Mouse (Mus musculus) intestine, embryonic 16.5 days (tissue): ENCODE data around the gene Mif4gd. TPM values are rescaled to one million over a fixed set of nuclear protein-coding genes. Genes with fewer than 3 reads are reported as not detected.

Experiments
- ATAC-seq: fragments of 200-750 bp; cut with Nextera tagmentation; 2 replicates; pipeline ENCODE4 v1.8.0; 2017; ENCODE audit warnings: moderate TSS enrichment, moderate library complexity
- H3K27ac ChIP-seq: fragments of 300-500 bp; sonication (generic); 2 replicates; pipeline ENCODE4 v1.5.1; 2014; ENCODE audit warnings: mild to moderate bottlenecking, low read length
- H3K27me3 ChIP-seq: fragments of 300-500 bp; sonication (generic); replicated peaks from 2 replicates; pipeline ENCODE4 v1.6.1; 2014; ENCODE audit warnings: low read length, control low read depth, mixed read lengths; ENCODE audit not compliant: control insufficient read depth, insufficient read depth
- H3K36me3 ChIP-seq: fragments of 300-500 bp; sonication (generic); 2 replicates; pipeline ENCODE4 v1.6.1; 2014; ENCODE audit warnings: low read length, control low read depth; ENCODE audit not compliant: control insufficient read depth, insufficient read depth
- H3K4me1 ChIP-seq: fragments of 300-500 bp; sonication (generic); 2 replicates; pipeline ENCODE4 v1.6.1; 2014; ENCODE audit warnings: low read length, control low read depth, mixed read lengths; ENCODE audit not compliant: control insufficient read depth, insufficient read depth
- H3K4me2 ChIP-seq: fragments of 300-500 bp; sonication (generic); 2 replicates; pipeline ENCODE4 v1.6.1; 2014; ENCODE audit warnings: low read depth, low read length, control low read depth
- H3K4me3 ChIP-seq: fragments of 300-500 bp; sonication (generic); 2 replicates; pipeline ENCODE4 v1.5.1; 2014; ENCODE audit warnings: mild to moderate bottlenecking, low read length
- H3K9ac ChIP-seq: fragments of 300-500 bp; sonication (generic); 2 replicates; pipeline ENCODE4 v1.6.1; 2014; ENCODE audit warnings: low read depth, low read length
- H3K9me3 ChIP-seq: fragments of 300-500 bp; sonication (generic); 2 replicates; pipeline ENCODE4 v1.6.1; 2016; ENCODE audit warnings: low read length, control low read depth; ENCODE audit not compliant: control insufficient read depth
- WGBS: fragments of 180-500 bp; shearing (Covaris S2); extraction: QIAGEN DNeasy Blood & Tissue Kit; methylation state at CpG from one replicate; pipeline ENCODE4 v1.1.7; 2014; 5-methylcytosine and 5-hydroxymethylcytosine counted together
- polyA plus RNA-seq: library from polyadenylated mRNA; unstranded; fragments of >200 nt; fragmentation: Nextera tagmentation; extraction: Ambion mirVana; gene quantifications from 2 replicates; pipeline ENCODE4 v1.2.1, GENCODE M21; 2015

Mif4gd gene
- polyA plus RNA-seq, 1 experiment from 2014 or later: 34.5 TPM

DNA sequence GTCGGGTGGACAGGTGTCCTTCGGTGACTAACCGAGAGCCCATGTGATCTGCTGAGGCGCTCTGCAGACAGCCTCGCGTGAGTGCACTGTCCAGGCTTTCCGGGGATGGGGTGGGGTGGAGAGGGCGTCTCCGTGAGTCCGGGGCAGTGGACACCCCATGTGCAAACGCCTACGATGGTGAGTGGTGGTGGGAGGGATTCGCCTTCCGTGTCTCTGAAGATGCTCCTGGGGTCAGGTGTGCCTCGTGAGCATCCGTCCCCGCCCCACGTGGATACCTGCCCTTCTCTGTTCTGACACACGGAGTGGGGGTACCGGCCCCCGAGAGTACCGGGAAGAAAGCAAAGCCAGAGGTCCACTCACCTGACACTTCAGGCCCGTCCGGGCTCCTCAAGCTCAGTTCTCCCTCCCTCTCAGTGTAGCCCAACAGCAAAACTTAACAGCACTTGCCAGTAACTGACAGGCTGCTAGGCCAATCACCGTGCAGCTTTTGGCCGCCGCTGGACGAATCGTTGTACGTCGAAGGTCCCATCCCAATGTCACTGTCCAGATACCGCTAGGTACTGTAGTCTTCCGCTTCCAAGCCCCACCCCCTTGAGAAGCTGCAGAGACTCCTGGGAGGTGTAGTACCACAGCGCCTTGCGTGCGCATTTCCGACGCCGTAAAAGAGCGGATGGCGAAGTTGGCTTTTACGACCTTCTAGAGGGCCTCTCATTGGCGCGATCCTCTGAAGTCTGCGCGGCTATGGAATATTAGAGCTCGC is 15.1 kb upstream of the Mif4gd start, which contains the start of gene Slc25a19:
Gene Slc25a19 (minus strand): TSS at position 591 of the 760 bp plus-strand sequence.
- no peaks in the 10 kb centered on the region for H3K27me3 ChIP-seq
- WGBS: under 1% methylated on average over 47 of the region's 47 CpGs

DNA sequence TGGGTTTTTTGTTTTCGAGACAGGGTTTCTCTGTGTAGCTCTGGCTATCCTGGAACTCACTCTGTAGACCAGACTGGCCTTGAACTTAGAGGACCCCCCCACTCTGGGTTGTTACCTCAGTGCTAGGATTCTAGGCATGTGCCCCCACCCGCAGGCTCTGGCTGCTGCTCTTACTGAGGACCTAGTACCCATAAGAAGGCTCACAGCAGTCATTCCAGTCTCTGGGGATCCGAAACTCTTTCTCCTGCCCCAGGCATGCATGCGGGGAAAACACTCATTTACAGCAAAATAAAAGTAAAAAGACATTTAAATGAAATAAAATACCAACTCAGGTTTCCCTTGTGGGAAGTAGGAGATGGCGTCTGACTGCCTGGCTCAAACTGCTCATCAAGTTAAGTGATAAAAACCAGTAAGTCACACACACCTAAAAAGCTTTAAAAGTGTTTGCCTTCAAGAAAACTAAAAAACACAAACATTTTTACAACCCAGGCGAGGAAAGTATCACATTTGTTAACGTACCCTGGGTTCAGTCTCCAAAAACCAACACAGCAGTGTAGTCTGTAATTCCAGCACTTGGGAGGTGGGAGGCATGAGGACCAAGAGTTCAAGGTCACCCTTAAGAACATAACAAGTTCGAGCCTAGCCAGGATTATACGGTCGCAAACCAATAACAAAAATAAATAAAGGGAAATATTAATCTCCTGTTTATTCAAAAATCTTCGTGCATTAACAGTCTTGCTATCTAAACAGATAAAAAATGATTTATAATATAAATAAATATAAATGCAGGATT is 14.3 kb upstream of the Mif4gd start:
- H3K4me2 ChIP-seq: peak overlapping the region; percentile 71
- no peak for ATAC-seq
- H3K27ac ChIP-seq: no peak overlapping the region
- H3K4me3 ChIP-seq: peak overlapping the region; percentile 65
- no peaks in the 10 kb centered on the region for H3K27me3 ChIP-seq
- H3K36me3 ChIP-seq: peaks cover 7% of the 10 kb centered on the region; the same call in 1 of the 2 replicates
- H3K4me1 ChIP-seq: peaks cover 2% of the 10 kb centered on the region
- no peaks in the 10 kb centered on the region for H3K9me3 ChIP-seq
- WGBS: 41% methylated on average over 11 of the region's 11 CpGs
- peak overlapping the region; percentile 81 for H3K9ac ChIP-seq

More for the DNA sequence above, 15.1 kb upstream of the Mif4gd start, which contains the start of gene Slc25a19:
- Histone ChIP-seq H3K36me3 (peaks cover 2% of the 10 kb centered on the region; the same call in 1 of the 2 replicates), H3K4me2 (peak within 1 kb of the TSS; percentile 71), H3K4me3 (peak within 1 kb of the TSS; percentile 65), H3K9me3 (no peaks in the 10 kb centered on the region), H3K4me1 (peaks cover 2% of the 10 kb centered on the region), H3K27ac (peak within 1 kb of the TSS; percentile 67), H3K9ac (peak within 1 kb of the TSS; percentile 81)
- peak; percentile 99 for ATAC-seq

GRCm38 (mm10) chr11:115625877-115626276 is 13.1 kb upstream of the Mif4gd start:
- no peak overlapping the region for H3K27ac ChIP-seq
- H3K9ac ChIP-seq: no peak overlapping the region
- H3K4me2 ChIP-seq: no peak overlapping the region
- peaks cover 2% of the 10 kb centered on the region; the same call in 1 of the 2 replicates for H3K4me1 ChIP-seq
- 78% methylated on average over 9 of the region's 9 CpGs for WGBS
- peaks cover 7% of the 10 kb centered on the region; the same call in 1 of the 2 replicates for H3K36me3 ChIP-seq
- H3K9me3 ChIP-seq: no peaks in the 10 kb centered on the region
- H3K27me3 ChIP-seq: no peaks in the 10 kb centered on the region
- H3K4me3 ChIP-seq: no peak overlapping the region
- no peak for ATAC-seq

- ATAC-seq: no peak
Measured at GRCm38 (mm10) chr11:115623487-115624070, 10.8 kb upstream of the Mif4gd start.

DNA sequence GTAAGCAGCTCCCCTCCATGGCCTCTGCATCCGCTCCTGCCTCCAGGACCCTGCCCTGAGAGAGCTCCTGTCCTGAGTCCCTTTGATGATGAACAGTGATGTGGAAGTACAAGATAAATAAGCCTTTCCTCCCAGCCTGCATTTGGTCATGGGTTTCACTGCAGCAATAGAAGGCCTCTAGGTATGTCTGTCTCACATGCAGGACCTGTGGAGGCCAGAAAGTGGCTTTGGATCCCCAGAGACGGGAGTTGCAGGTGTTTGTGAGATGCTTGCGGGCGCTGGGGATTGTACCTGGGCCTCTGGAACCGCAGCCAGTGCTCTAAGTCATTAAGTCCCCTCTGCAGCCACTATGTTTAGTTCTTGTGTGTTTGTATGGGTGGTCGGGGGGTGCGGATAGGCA is 7.2 kb upstream of the Mif4gd start:
- Histone ChIP-seq H3K4me1 (no peaks in the 10 kb centered on the region), H3K4me3 (no peak overlapping the region), H3K9ac (no peak overlapping the region), H3K27ac (no peak overlapping the region), H3K36me3 (peaks cover 13% of the 10 kb centered on the region), H3K27me3 (no peaks in the 10 kb centered on the region), H3K9me3 (no peaks in the 10 kb centered on the region), H3K4me2 (no peak overlapping the region)
- WGBS: 93% methylated on average over 7 of the region's 7 CpGs
- ATAC-seq: no peak

More at GRCm38 (mm10) chr11:115623487-115624070, 10.8 kb upstream of the Mif4gd start:
- Histone ChIP-seq H3K4me2 (no peak overlapping the region), H3K9ac (no peak overlapping the region), H3K27me3 (no peaks in the 10 kb centered on the region), H3K36me3 (peaks cover 13% of the 10 kb centered on the region), H3K4me3 (no peak overlapping the region), H3K27ac (no peak overlapping the region), H3K4me1 (peaks cover 2% of the 10 kb centered on the region; the same call in 1 of the 2 replicates), H3K9me3 (no peaks in the 10 kb centered on the region)
- 77% methylated on average over 9 of the region's 9 CpGs for WGBS

- no peak overlapping the region for H3K27ac ChIP-seq
- H3K27me3 ChIP-seq: no peaks in the 10 kb centered on the region
- no peak overlapping the region for H3K9ac ChIP-seq
- peaks cover 13% of the 10 kb centered on the region for H3K36me3 ChIP-seq
- ATAC-seq: no peak
- no peak overlapping the region for H3K4me3 ChIP-seq
- no peak overlapping the region for H3K4me2 ChIP-seq
- peaks cover 1% of the 10 kb centered on the region for H3K4me1 ChIP-seq
- no peaks in the 10 kb centered on the region for H3K9me3 ChIP-seq
- 88% methylated on average over 16 of the region's 16 CpGs for WGBS
Measured at GRCm38 (mm10) chr11:115618732-115619516, 6.2 kb upstream of the Mif4gd start.

DNA sequence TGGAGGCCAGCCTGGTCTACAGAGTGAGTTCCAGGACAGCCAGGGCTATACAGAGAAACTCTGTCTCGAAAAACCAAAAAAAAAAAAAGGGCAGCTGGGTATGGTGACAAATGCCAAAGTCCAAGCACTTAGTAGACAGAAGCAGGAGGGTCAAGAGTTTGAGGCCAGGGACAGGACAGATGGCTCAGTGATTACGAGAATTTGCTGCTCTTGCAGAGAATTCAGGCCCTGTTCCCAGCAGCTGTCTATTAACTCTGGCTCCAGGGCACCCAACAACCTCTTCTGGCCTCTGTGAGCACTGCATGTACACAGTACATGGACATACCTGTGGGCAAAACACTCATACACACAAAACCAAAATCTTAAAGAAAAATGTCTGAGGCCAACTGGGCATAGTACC is 5.2 kb upstream of the Mif4gd start:
- peaks cover 12% of the 10 kb centered on the region for H3K36me3 ChIP-seq
- no peak overlapping the region for H3K9ac ChIP-seq
- no peak for ATAC-seq
- no peaks in the 10 kb centered on the region for H3K9me3 ChIP-seq
- no peak overlapping the region for H3K27ac ChIP-seq
- peaks cover 8% of the 10 kb centered on the region for H3K4me1 ChIP-seq
- WGBS: 82% methylated on average over 2 of the region's 2 CpGs
- no peak overlapping the region for H3K4me2 ChIP-seq
- no peak overlapping the region for H3K4me3 ChIP-seq
- H3K27me3 ChIP-seq: no peaks in the 10 kb centered on the region

- Histone ChIP-seq H3K9me3 (no peaks in the 10 kb centered on the region), H3K4me2 (no peak overlapping the region), H3K36me3 (peaks cover 7% of the 10 kb centered on the region; the same call in 1 of the 2 replicates), H3K9ac (no peak overlapping the region), H3K27ac (no peak overlapping the region), H3K4me3 (no peak overlapping the region), H3K4me1 (peaks cover 10% of the 10 kb centered on the region), H3K27me3 (no peaks in the 10 kb centered on the region)
- no peak for ATAC-seq
- 81% methylated on average over 6 of the region's 6 CpGs for WGBS
Measured at GRCm38 (mm10) chr11:115616893-115617292, 4.1 kb upstream of the Mif4gd start.
